Mouse (Mus musculus) lung, postnatal 0 days (tissue): ENCODE data around the gene Add2. TPM values are rescaled to one million over a fixed set of nuclear protein-coding genes. Genes with fewer than 3 reads are reported as not detected.
A peak's percentile ranks its signal among the peaks of the same experiment; 100 is the strongest.

ENCODE experiments used
- ATAC-seq: fragments of 200-750 bp; cut with Nextera tagmentation; 2 replicates; pipeline ENCODE4 v1.8.0; 2017; ENCODE audit warnings: moderate library complexity
- DNase-seq: peaks from one replicate; pipeline ENCODE4 v3.0.0-alpha.2; 2016; ENCODE audit warnings: low spot score
- H3K27ac ChIP-seq: fragments of 300-500 bp; sonication (generic); 2 replicates; pipeline ENCODE4 v1.5.1; 2014; ENCODE audit warnings: antibody characterized with exemption, mild to moderate bottlenecking, low read length, mixed read lengths
- H3K27me3 ChIP-seq: fragments of 300-500 bp; sonication (generic); replicated peaks from 2 replicates; pipeline ENCODE4 v1.6.1; 2014; ENCODE audit warnings: low read length, mixed read lengths; ENCODE audit not compliant: insufficient read depth
- H3K36me3 ChIP-seq: fragments of 300-500 bp; sonication (generic); 2 replicates; pipeline ENCODE4 v1.6.1; 2014; ENCODE audit warnings: low read length, mixed read lengths; ENCODE audit not compliant: insufficient read depth
- H3K4me1 ChIP-seq: fragments of 300-500 bp; sonication (generic); 2 replicates; pipeline ENCODE4 v1.6.1; 2014; ENCODE audit warnings: antibody characterized with exemption, low read depth, low read length, mixed read lengths; ENCODE audit not compliant: insufficient read depth
- H3K4me2 ChIP-seq: fragments of 300-500 bp; sonication (generic); replicated peaks from 2 replicates; pipeline ENCODE4 v1.6.1; 2014; ENCODE audit warnings: low read depth, mild to moderate bottlenecking, low read length, moderate library complexity, mixed read lengths
- H3K4me3 ChIP-seq: fragments of 300-500 bp; sonication (generic); 2 replicates; pipeline ENCODE4 v1.5.1; 2014; ENCODE audit warnings: low read depth, low read length
- H3K9ac ChIP-seq: fragments of 300-500 bp; sonication (generic); replicated peaks from 2 replicates; pipeline ENCODE4 v1.6.1; 2014; ENCODE audit warnings: low read depth, mild to moderate bottlenecking
- H3K9me3 ChIP-seq: fragments of 300-500 bp; sonication (generic); 2 replicates; pipeline ENCODE4 v1.6.1; 2016; ENCODE audit warnings: low read length, mixed read lengths
- CTCF ChIP-seq: IDR thresholded peaks from 2 replicates; pipeline ENCODE4 v1.5.1; 2016; ENCODE audit warnings: antibody characterized with exemption, mild to moderate bottlenecking
- EP300 ChIP-seq: IDR thresholded peaks from 2 replicates; pipeline ENCODE4 v1.6.1; 2016; ENCODE audit warnings: antibody characterized with exemption, mild to moderate bottlenecking, control low read depth
- WGBS: fragments of 180-500 bp; shearing (Covaris S2); extraction: QIAGEN DNeasy Blood & Tissue Kit; methylation state at CpG from one replicate; pipeline ENCODE4 v1.1.7; 2014; 5-methylcytosine and 5-hydroxymethylcytosine counted together
- polyA plus RNA-seq: library from polyadenylated mRNA; unstranded; fragments of >200 nt; fragmentation: Nextera tagmentation; extraction: Ambion mirVana; gene quantifications from 2 replicates; pipeline ENCODE4 v1.2.1, GENCODE M21; 2015

Add2 gene
- polyA plus RNA-seq, 1 experiment from 2014 or later = 0.84 TPM

- no peak overlapping the region for H3K27ac ChIP-seq
- no peaks in the 10 kb centered on the region for H3K9me3 ChIP-seq
- no peaks in the 10 kb centered on the region for H3K27me3 ChIP-seq
- H3K36me3 ChIP-seq = no peaks in the 10 kb centered on the region
- H3K4me2 ChIP-seq = no peak overlapping the region
- no peak overlapping the region for H3K9ac ChIP-seq
- H3K4me3 ChIP-seq = no peak overlapping the region
- ATAC-seq = no peak
- no peaks in the 10 kb centered on the region for H3K4me1 ChIP-seq
- 65% methylated on average over 1 of the region's 1 CpGs for WGBS
- TF ChIP-seq EP300 (no peak), CTCF (no peak)
- no peak for DNase-seq
Measured at GRCm38 (mm10) chr6:86133882-86134281, 105.4 kb downstream of the Add2 start.

- ATAC-seq = no peak
- WGBS = 92% methylated on average over 3 of the region's 3 CpGs
Measured at GRCm38 (mm10) chr6:86136206-86136605, 107.7 kb downstream of the Add2 start.

DNA sequence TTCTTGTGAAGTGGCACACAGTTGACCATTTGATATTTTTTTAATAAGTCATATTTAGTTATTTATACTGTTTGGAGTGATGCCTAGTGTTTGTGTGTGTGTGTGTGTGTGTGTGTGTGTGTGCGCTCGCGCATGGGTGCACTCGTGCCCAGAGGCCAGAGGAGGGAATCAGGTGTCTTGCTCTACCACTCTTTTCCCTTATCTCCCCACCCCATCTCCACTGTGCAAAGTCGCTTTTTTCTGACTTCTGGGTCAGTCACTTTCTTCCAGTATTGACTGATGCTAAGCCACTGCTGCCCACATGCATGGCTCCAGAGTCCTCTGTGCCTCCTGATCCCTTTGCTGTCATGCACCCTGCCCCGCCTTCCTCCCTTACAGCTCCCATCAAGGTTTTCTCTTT lies 112.8 kb downstream of the Add2 start:
- Histone ChIP-seq H3K4me1 (no peaks in the 10 kb centered on the region), H3K36me3 (no peaks in the 10 kb centered on the region), H3K4me2 (no peak overlapping the region), H3K9me3 (no peaks in the 10 kb centered on the region), H3K4me3 (no peak overlapping the region), H3K27ac (no peak overlapping the region), H3K9ac (no peak overlapping the region), H3K27me3 (no peaks in the 10 kb centered on the region; the same call in 1 of the 2 replicates)
- TF ChIP-seq EP300 (no peak), CTCF (no peak)
- ATAC-seq (no peak), DNase-seq (no peak)
- WGBS = 77% methylated on average over 6 of the region's 6 CpGs

More at GRCm38 (mm10) chr6:86136206-86136605, 107.7 kb downstream of the Add2 start:
- Histone ChIP-seq H3K27me3 (no peaks in the 10 kb centered on the region), H3K4me1 (no peaks in the 10 kb centered on the region), H3K9me3 (no peaks in the 10 kb centered on the region), H3K4me2 (no peak overlapping the region), H3K27ac (no peak overlapping the region), H3K4me3 (no peak overlapping the region), H3K36me3 (no peaks in the 10 kb centered on the region), H3K9ac (no peak overlapping the region)
- no peak for TF ChIP-seq CTCF
- no peak for TF ChIP-seq EP300
- no peak for DNase-seq

- DNase-seq (peak; percentile 90), ATAC-seq (peak; percentile 35; the same call in 1 of the 2 replicates)
- no peaks in the 10 kb centered on the region for H3K4me1 ChIP-seq
- no peak overlapping the region for H3K27ac ChIP-seq
- H3K4me2 ChIP-seq = no peak overlapping the region
- 10% methylated on average over 3 of the region's 3 CpGs for WGBS
- H3K27me3 ChIP-seq = no peaks in the 10 kb centered on the region; the same call in 1 of the 2 replicates
- H3K36me3 ChIP-seq = no peaks in the 10 kb centered on the region
- H3K9ac ChIP-seq = no peak overlapping the region
- no peaks in the 10 kb centered on the region for H3K9me3 ChIP-seq
- H3K4me3 ChIP-seq = no peak overlapping the region
- peak; percentile 77 for TF ChIP-seq CTCF
- no peak for TF ChIP-seq EP300
Measured at GRCm38 (mm10) chr6:86141820-86142219, 113.3 kb downstream of the Add2 start.

DNA sequence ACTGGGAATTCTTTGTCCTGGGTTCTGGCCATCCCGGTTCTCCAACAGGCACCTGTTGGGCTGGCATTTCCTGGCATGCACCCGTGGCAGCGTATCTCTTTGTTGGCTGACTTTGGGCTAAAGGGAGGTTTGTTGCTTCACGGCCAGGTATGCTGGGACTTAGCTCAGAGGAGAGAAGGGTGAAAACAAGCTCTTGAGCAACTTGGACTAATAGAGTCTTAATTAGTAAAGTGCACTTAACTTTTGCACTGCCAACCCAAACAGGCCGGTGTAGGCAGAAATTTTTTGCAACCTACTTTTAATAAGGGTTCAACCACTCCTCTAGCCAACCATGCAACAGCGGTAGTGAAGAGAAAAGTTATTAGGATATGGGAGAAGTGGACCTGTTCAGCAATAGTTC lies 116.5 kb downstream of the Add2 start:
- Histone ChIP-seq H3K4me2 (no peak overlapping the region), H3K27me3 (no peaks in the 10 kb centered on the region; the same call in 1 of the 2 replicates), H3K9me3 (no peaks in the 10 kb centered on the region), H3K4me1 (no peaks in the 10 kb centered on the region), H3K4me3 (no peak overlapping the region), H3K36me3 (no peaks in the 10 kb centered on the region), H3K9ac (no peak overlapping the region), H3K27ac (no peak overlapping the region)
- ATAC-seq (no peak), DNase-seq (no peak)
- 85% methylated on average over 6 of the region's 6 CpGs for WGBS
- TF ChIP-seq EP300 = no peak
- TF ChIP-seq CTCF = no peak

DNA sequence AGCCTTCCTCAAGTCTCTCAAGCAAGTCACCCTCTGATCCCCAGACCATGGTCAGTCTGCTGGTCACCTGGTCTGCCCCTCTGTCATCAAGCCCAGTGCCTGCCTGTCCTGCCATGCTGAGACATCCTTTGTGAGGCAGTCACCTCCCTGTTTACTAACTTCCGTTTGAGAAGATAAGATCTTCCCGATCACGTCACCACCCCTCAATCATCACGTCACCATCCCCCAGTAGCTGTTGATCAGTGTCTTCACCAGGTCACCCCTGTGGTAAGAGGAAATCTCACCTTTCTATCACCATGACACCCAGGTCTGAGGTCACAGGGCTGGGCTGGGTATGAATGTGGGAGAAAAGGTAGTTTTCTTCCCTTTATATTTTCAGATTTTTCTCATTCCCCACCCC lies 120.0 kb downstream of the Add2 start:
- no peak overlapping the region for H3K4me3 ChIP-seq
- H3K4me1 ChIP-seq = no peaks in the 10 kb centered on the region
- no peak overlapping the region for H3K9ac ChIP-seq
- DNase-seq (no peak), ATAC-seq (no peak)
- H3K9me3 ChIP-seq = no peaks in the 10 kb centered on the region
- H3K27me3 ChIP-seq = no peaks in the 10 kb centered on the region
- H3K27ac ChIP-seq = no peak overlapping the region
- H3K36me3 ChIP-seq = no peaks in the 10 kb centered on the region
- no peak overlapping the region for H3K4me2 ChIP-seq
- TF ChIP-seq CTCF = no peak
- TF ChIP-seq EP300 = no peak
- WGBS = 16% methylated on average over 4 of the region's 4 CpGs

DNA sequence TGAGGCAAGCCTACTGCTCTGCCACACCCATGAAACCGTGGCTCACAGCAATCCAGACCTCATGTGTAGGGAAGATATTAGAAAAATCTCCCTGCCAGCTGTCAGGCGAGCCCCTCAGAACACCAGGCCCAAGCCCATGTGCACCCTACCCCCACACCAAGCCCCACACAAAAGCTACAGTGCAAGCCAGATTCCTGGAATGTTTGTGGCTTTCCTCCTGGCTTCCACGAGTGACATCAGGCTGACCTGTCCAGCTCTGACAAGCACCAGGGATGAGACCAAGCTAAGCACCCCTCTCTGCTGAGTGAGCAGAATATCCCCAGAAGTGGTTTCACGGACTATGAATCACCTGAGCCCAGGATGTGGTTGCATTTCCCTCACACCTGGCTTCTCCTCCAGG lies 120.5 kb downstream of the Add2 start:
- no peaks in the 10 kb centered on the region for H3K4me1 ChIP-seq
- H3K9ac ChIP-seq = no peak overlapping the region
- TF ChIP-seq EP300 = no peak
- no peak for TF ChIP-seq CTCF
- H3K4me2 ChIP-seq = no peak overlapping the region
- WGBS = 30% methylated on average over 4 of the region's 4 CpGs
- DNase-seq (no peak), ATAC-seq (no peak)
- H3K9me3 ChIP-seq = no peaks in the 10 kb centered on the region
- no peak overlapping the region for H3K27ac ChIP-seq
- H3K36me3 ChIP-seq = no peaks in the 10 kb centered on the region
- no peak overlapping the region for H3K4me3 ChIP-seq
- H3K27me3 ChIP-seq = no peaks in the 10 kb centered on the region
